ENCODE assay signal across 8 mouse cellular contexts in the genomic region with DNA sequence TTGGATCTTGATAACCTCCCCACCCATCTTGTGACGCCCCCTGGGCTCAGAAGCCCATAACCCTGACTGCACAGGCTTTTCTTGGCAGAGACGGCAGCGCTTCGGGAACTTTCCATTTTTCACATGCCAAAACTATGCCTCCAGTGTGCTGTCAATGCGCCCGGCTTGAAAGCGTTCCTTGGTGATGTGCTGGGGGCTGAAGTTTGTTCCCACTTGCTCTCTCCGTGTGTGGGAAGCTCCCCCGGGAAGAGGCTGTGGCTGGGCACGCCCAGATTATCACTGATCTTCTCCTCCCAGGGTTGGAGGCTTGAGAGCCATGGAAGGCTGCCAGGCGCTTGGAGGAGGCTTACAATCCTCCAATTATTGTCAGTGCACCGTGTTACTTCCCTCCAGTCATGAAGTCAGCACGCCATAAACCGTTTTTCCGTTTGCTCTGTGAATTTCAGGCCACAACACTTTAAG.
DNase-seq lines count a peak whose midpoint lies in the region; ATAC-seq and TF ChIP-seq lines count a peak whose summit lies in the region.

No protein-coding gene starts in this region.

- no peaks in the 10 kb centered on the region for H3K9me3 ChIP-seq in intestine, embryonic 14.5 days (ENCODE audit: control insufficient read depth, low read length)
- no peaks in the 10 kb centered on the region for H3K9me3 ChIP-seq in limb, embryonic 10.5 days (replicated peaks)
- H3K9me3 ChIP-seq in midbrain, embryonic 13.5 days, result no peaks in the 10 kb centered on the region

- TF ChIP-seq CTCF in testis, adult 2 months (IDR thresholded peaks at IDR 0.05; ENCODE audit: control insufficient read depth, insufficient read depth, insufficient replicate concordance, low read depth, low read length), result no peak

- intact Hi-C loops in gastrocnemius, postnatal 36 days (cut with DNase I), result no loop called here

- H3K4me2 ChIP-seq in intestine, embryonic 14.5 days (ENCODE audit: low read length), result peak overlapping the region; percentile 42
- H3K4me2 ChIP-seq in midbrain, embryonic 13.5 days (replicated peaks), result peak overlapping the region; percentile 57

- peaks cover 7% of the 10 kb centered on the region for H3K4me1 ChIP-seq in intestine, embryonic 14.5 days (replicated peaks; ENCODE audit: control insufficient read depth, insufficient read depth, low read length)
- peaks cover 17% of the 10 kb centered on the region for H3K4me1 ChIP-seq in limb, embryonic 10.5 days
- H3K4me1 ChIP-seq in midbrain, embryonic 13.5 days (replicated peaks), result peaks cover 26% of the 10 kb centered on the region
- peaks cover 10% of the 10 kb centered on the region for H3K4me1 ChIP-seq in testis, adult 2 months (ENCODE audit: control insufficient read depth, insufficient read depth, low read length)

- no peaks in the 10 kb centered on the region for H3K36me3 ChIP-seq in intestine, embryonic 14.5 days (ENCODE audit: control insufficient read depth, insufficient read depth, low read length)
- no peaks in the 10 kb centered on the region for H3K36me3 ChIP-seq in limb, embryonic 10.5 days
- H3K36me3 ChIP-seq in midbrain, embryonic 13.5 days, result no peaks in the 10 kb centered on the region
- no peaks in the 10 kb centered on the region for H3K36me3 ChIP-seq in testis, adult 2 months (ENCODE audit: control insufficient read depth, insufficient read depth, low read length)

- 21% methylated on average over 15 of the region's 15 CpGs for WGBS in intestine, embryonic 14.5 days
- WGBS in limb, embryonic 10.5 days, result 22% methylated on average over 15 of the region's 15 CpGs
- WGBS in midbrain, embryonic 13.5 days, result 11% methylated on average over 15 of the region's 15 CpGs

- peak; percentile 15 to 33 for DNase-seq in adrenal gland, postnatal 36 days
- DNase-seq in embryo, embryonic 11 days, result peak; percentile 15
- DNase-seq in gastrocnemius, postnatal 36 days, result peak; percentile 52 to 71
- peak; percentile 61 for DNase-seq in intestine, embryonic 14.5 days (ENCODE audit: low spot score)
- no peak for DNase-seq in limb, embryonic 10.5 days (ENCODE audit: low spot score)
- no peak for DNase-seq in thymus, postnatal 25 days

- no peaks in the 10 kb centered on the region for H3K27me3 ChIP-seq in intestine, embryonic 14.5 days (replicated peaks; ENCODE audit: control insufficient read depth, insufficient read depth, low read length)
- peaks cover 10% of the 10 kb centered on the region for H3K27me3 ChIP-seq in limb, embryonic 10.5 days (ENCODE audit: low read depth, poor library complexity, severe bottlenecking)
- H3K27me3 ChIP-seq in midbrain, embryonic 13.5 days, result 0 out of 2 replicates have a peak, but pooled peaks cover 5% of the 10 kb centered on the region
- no peaks in the 10 kb centered on the region for H3K27me3 ChIP-seq in testis, adult 2 months (ENCODE audit: control insufficient read depth, insufficient read depth, low read length)

- no peak overlapping the region for H3K27ac ChIP-seq in intestine, embryonic 14.5 days (ENCODE audit: low read depth)
- no peak overlapping the region for H3K27ac ChIP-seq in limb, embryonic 10.5 days
- H3K27ac ChIP-seq in midbrain, embryonic 13.5 days, result peak overlapping the region; percentile 25; the same call in 1 of the 2 replicates
- H3K27ac ChIP-seq in testis, adult 2 months (ENCODE audit: control insufficient read depth, insufficient read depth, low read depth, low read length), result 0 out of 2 replicates have a peak overlapping the region, but pooled peaks have one; percentile 5

- H3K9ac ChIP-seq in intestine, embryonic 14.5 days (ENCODE audit: low read length), result no peak overlapping the region
- peak overlapping the region; percentile 30 for H3K9ac ChIP-seq in midbrain, embryonic 13.5 days (replicated peaks)

- no peak for ATAC-seq in intestine, embryonic 14.5 days (replicated peaks; ENCODE audit: low FRiP score, low TSS enrichment, low read depth)
- peak; percentile 55 for ATAC-seq in midbrain, embryonic 13.5 days

- no peak for TF ChIP-seq POLR2A in testis, adult 2 months (IDR thresholded peaks at IDR 0.05; ENCODE audit: control insufficient read depth, low read depth, low read length)

- peak overlapping the region; percentile 6 for H3K4me3 ChIP-seq in intestine, embryonic 14.5 days (ENCODE audit: low read depth, low read length)
- peak overlapping the region; percentile 37 for H3K4me3 ChIP-seq in limb, embryonic 10.5 days
- H3K4me3 ChIP-seq in midbrain, embryonic 13.5 days (replicated peaks), result peak overlapping the region; percentile 32
- H3K4me3 ChIP-seq in testis, adult 2 months (ENCODE audit: control insufficient read depth, low read depth, low read length), result peak overlapping the region; percentile 29

Comparison
In these comparisons a context has a peak if more than half of its experiments do, and no peak if none do; other contexts are left out.
1. DNase-seq: peak in adrenal gland, postnatal 36 days (2 of 2), embryo, embryonic 11 days (single experiment), gastrocnemius, postnatal 36 days (2 of 2) and intestine, embryonic 14.5 days (single experiment); none in limb, embryonic 10.5 days (single experiment) and thymus, postnatal 25 days (single experiment).
2. H3K27ac ChIP-seq: peak in midbrain, embryonic 13.5 days (single experiment) and testis, adult 2 months (single experiment); none in intestine, embryonic 14.5 days (single experiment) and limb, embryonic 10.5 days (single experiment).
3. Peak in every context shown above with its lines, with median percentiles within 50 percentile points of each other: H3K4me3 ChIP-seq.